Mouse (Mus musculus): ENCODE data around the gene Ric8a. TPM values are rescaled to one million over a fixed set of nuclear protein-coding genes. Genes with fewer than 3 reads are reported as not detected.

The Ric8a gene
- total RNA-seq, 1 experiment, result 60.5 TPM

GRCm38 (mm10) chr7:140897863-140898262 is 41.1 kb downstream of the Ric8a start:
- no peaks in the 10 kb centered on the region for H3K9me3 ChIP-seq (ENCODE audit: control insufficient read depth, insufficient read depth, low read depth, low read length)
- in situ Hi-C loops (cut with MboI; ENCODE audit: low sequenced_read_pairs in 2 of 2, unreplicated experiment in 2 of 2), result loop anchor here in 1 of 2 experiments (10.0 kb wide), 1 partner anchor 53 kb away; the partner anchor contains the start of genes Odf3 and Scgb1c1
- no peak overlapping the region for H3K4me3 ChIP-seq (ENCODE audit: insufficient read depth in 1 of 2, low read depth in 1 of 2, low read length in 2 of 2, poor library complexity in 1 of 2, severe bottlenecking in 1 of 2)
- H3K27ac ChIP-seq (ENCODE audit: insufficient read depth, low read depth, low read length, poor library complexity, severe bottlenecking), result no peak overlapping the region
- no peak overlapping the region for H3K9ac ChIP-seq (ENCODE audit: insufficient read depth, low read depth, low read length, poor library complexity, severe bottlenecking)
- DNase-seq (ENCODE audit: low read depth, low spot score), result no peak
- no peak for TF ChIP-seq MAFK (IDR thresholded peaks at IDR 0.05; ENCODE audit: insufficient read depth, low read depth, low read length)
- TF ChIP-seq CHD2 (IDR thresholded peaks at IDR 0.05; ENCODE audit: low read depth, low read length), result no peak
- no peak for TF ChIP-seq HCFC1 (IDR thresholded peaks at IDR 0.05; ENCODE audit: borderline replicate concordance, insufficient read depth, low read length)
- TF ChIP-seq ZC3H11A (IDR thresholded peaks at IDR 0.05; ENCODE audit: borderline replicate concordance, low read depth, low read length), result no peak
- no peak for TF ChIP-seq ZNF384 (IDR thresholded peaks at IDR 0.05; ENCODE audit: low read depth, low read length)
- H3K36me3 ChIP-seq (ENCODE audit: control insufficient read depth, insufficient read depth, low read length, poor library complexity, severe bottlenecking), result peaks cover 29% of the 10 kb centered on the region
- peaks cover 3% of the 10 kb centered on the region in 2 experiments; a peak in 1 of 4 replicates for H3K4me1 ChIP-seq (ENCODE audit: control insufficient read depth in 2 of 2, insufficient read depth in 2 of 2, low read length in 2 of 2, poor library complexity in 1 of 2)

GRCm38 (mm10) chr7:140899121-140899520 is 42.4 kb downstream of the Ric8a start:
- Histone ChIP-seq H3K27ac (ENCODE audit: insufficient read depth, low read depth, low read length, poor library complexity, severe bottlenecking) (no peak overlapping the region), H3K9ac (ENCODE audit: insufficient read depth, low read depth, low read length, poor library complexity, severe bottlenecking) (no peak overlapping the region), H3K4me3 (ENCODE audit: insufficient read depth in 1 of 2, low read depth in 1 of 2, low read length in 2 of 2, poor library complexity in 1 of 2, severe bottlenecking in 1 of 2) (no peak overlapping the region), H3K9me3 (ENCODE audit: control insufficient read depth, insufficient read depth, low read depth, low read length) (no peaks in the 10 kb centered on the region), H3K36me3 (ENCODE audit: control insufficient read depth, insufficient read depth, low read length, poor library complexity, severe bottlenecking) (peaks cover 26% of the 10 kb centered on the region), H3K4me1 (ENCODE audit: control insufficient read depth in 2 of 2, insufficient read depth in 2 of 2, low read length in 2 of 2, poor library complexity in 1 of 2) (peaks cover 3 to 5% of the 10 kb centered on the region in 2 experiments; a peak in 1 of 4 replicates)
- TF ChIP-seq CHD2 (IDR thresholded peaks at IDR 0.05; ENCODE audit: low read depth, low read length) (no peak), MAFK (IDR thresholded peaks at IDR 0.05; ENCODE audit: insufficient read depth, low read depth, low read length) (no peak), HCFC1 (IDR thresholded peaks at IDR 0.05; ENCODE audit: borderline replicate concordance, insufficient read depth, low read length) (no peak), ZC3H11A (IDR thresholded peaks at IDR 0.05; ENCODE audit: borderline replicate concordance, low read depth, low read length) (no peak), ZNF384 (IDR thresholded peaks at IDR 0.05; ENCODE audit: low read depth, low read length) (no peak)
- in situ Hi-C loops (cut with MboI; ENCODE audit: low sequenced_read_pairs in 2 of 2, unreplicated experiment in 2 of 2), result loop anchor here in 1 of 2 experiments (10.0 kb wide), 1 partner anchor 54 kb away; the partner anchor contains the start of genes Odf3 and Scgb1c1
- DNase-seq (ENCODE audit: low read depth, low spot score), result no peak

GRCm38 (mm10) chr7:140900220-140900619 is 43.5 kb downstream of the Ric8a start, which contains the start of gene Cox8b:
TSS of gene Cox8b (minus strand) at chr7:140900446.
- peaks cover 3 to 5% of the 10 kb centered on the region in 2 experiments; a peak in 1 of 4 replicates for H3K4me1 ChIP-seq (ENCODE audit: control insufficient read depth in 2 of 2, insufficient read depth in 2 of 2, low read length in 2 of 2, poor library complexity in 1 of 2)
- DNase-seq (ENCODE audit: low read depth, low spot score), result no peak
- in situ Hi-C loops (cut with MboI; ENCODE audit: low sequenced_read_pairs in 2 of 2, unreplicated experiment in 2 of 2), result loop anchor here in 1 of 2 experiments (5.0 kb wide), 1 partner anchor 58 kb away; no protein-coding TSS in a partner anchor
- TF ChIP-seq CHD2 (IDR thresholded peaks at IDR 0.05; ENCODE audit: low read depth, low read length), result no peak
- no peak for TF ChIP-seq MAFK (IDR thresholded peaks at IDR 0.05; ENCODE audit: insufficient read depth, low read depth, low read length)
- TF ChIP-seq HCFC1 (IDR thresholded peaks at IDR 0.05; ENCODE audit: borderline replicate concordance, insufficient read depth, low read length), result no peak
- no peak for TF ChIP-seq ZC3H11A (IDR thresholded peaks at IDR 0.05; ENCODE audit: borderline replicate concordance, low read depth, low read length)
- H3K27ac ChIP-seq (ENCODE audit: insufficient read depth, low read depth, low read length, poor library complexity, severe bottlenecking), result no peak within 1 kb of the TSS
- peaks cover 23% of the 10 kb centered on the region for H3K36me3 ChIP-seq (ENCODE audit: control insufficient read depth, insufficient read depth, low read length, poor library complexity, severe bottlenecking)
- no peak within 1 kb of the TSS for H3K4me3 ChIP-seq (ENCODE audit: insufficient read depth in 1 of 2, low read depth in 1 of 2, low read length in 2 of 2, poor library complexity in 1 of 2, severe bottlenecking in 1 of 2)
- no peak within 1 kb of the TSS for H3K9ac ChIP-seq (ENCODE audit: insufficient read depth, low read depth, low read length, poor library complexity, severe bottlenecking)
- no peaks in the 10 kb centered on the region for H3K9me3 ChIP-seq (ENCODE audit: control insufficient read depth, insufficient read depth, low read depth, low read length)

- Histone ChIP-seq H3K4me3 (ENCODE audit: insufficient read depth in 1 of 2, low read depth in 1 of 2, low read length in 2 of 2, poor library complexity in 1 of 2, severe bottlenecking in 1 of 2) (no peak overlapping the region), H3K9me3 (ENCODE audit: control insufficient read depth, insufficient read depth, low read depth, low read length) (no peaks in the 10 kb centered on the region), H3K9ac (ENCODE audit: insufficient read depth, low read depth, low read length, poor library complexity, severe bottlenecking) (peak overlapping the region; percentile 3; the same call in 1 of the 2 replicates), H3K27ac (ENCODE audit: insufficient read depth, low read depth, low read length, poor library complexity, severe bottlenecking) (no peak overlapping the region), H3K4me1 (ENCODE audit: control insufficient read depth in 2 of 2, insufficient read depth in 2 of 2, low read length in 2 of 2, poor library complexity in 1 of 2) (peaks cover 3 to 9% of the 10 kb centered on the region in 2 experiments; a peak in 1 of 4 replicates), H3K36me3 (ENCODE audit: control insufficient read depth, insufficient read depth, low read length, poor library complexity, severe bottlenecking) (peaks cover 17% of the 10 kb centered on the region)
- in situ Hi-C loops (cut with MboI; ENCODE audit: low sequenced_read_pairs in 2 of 2, unreplicated experiment in 2 of 2), result loop anchor here in 1 of 2 experiments (5.0 kb wide), 1 partner anchor 60 kb away; no protein-coding TSS in a partner anchor
- no peak for TF ChIP-seq CHD2 (IDR thresholded peaks at IDR 0.05; ENCODE audit: low read depth, low read length)
- no peak for TF ChIP-seq HCFC1 (IDR thresholded peaks at IDR 0.05; ENCODE audit: borderline replicate concordance, insufficient read depth, low read length)
- DNase-seq (ENCODE audit: low read depth, low spot score), result no peak
These were observed 45.5 kb downstream of the Ric8a start for GRCm38 (mm10) chr7:140902036-140902875.
